Mouse (Mus musculus) cerebral cortex, adult 2 months (tissue): ENCODE data around the gene Gcdh.

Experiments used
- WGBS: fragments of 180-500 bp; shearing (Covaris S2); methylation state at CpG from one replicate; pipeline ENCODE4 v1.1.7; 2018; 5-methylcytosine and 5-hydroxymethylcytosine counted together

Gene Gcdh

DNA sequence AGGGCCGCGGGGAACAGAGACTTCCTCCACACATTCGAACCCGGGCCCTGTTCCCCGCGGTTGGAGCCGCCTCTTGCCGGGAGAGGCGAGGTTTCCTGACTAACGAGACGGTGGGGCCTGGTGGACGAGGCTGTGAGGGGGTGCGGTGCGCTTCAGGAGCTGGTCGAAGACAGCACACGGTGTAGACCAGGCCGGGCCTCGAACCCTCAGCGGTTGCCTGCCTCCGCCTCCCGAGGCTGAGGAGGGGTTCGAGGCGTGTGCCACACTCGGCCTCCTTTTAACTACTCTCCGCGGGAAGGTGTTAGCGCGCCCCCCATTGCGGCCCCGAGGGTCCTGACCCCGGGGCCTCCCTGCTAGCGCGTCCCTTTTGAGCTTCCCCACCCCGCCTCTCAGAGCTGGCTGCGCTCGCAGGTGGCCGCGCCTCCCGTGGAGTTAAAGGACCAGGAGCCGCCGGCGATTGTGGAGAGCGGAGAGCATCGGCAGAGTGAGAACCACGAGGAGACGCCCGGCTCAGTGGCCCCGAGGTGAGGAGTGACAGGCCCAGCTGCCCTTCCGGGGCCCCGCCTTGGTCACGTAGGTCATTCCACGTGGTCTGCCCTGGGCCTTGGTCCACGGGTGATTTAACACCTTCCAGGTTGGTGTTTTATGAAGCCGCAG, 21.3 kb downstream of the Gcdh start:
- 5% methylated on average over 54 of the region's 54 CpGs for WGBS

GRCm38 (mm10) chr8:84871376-84872308, 22.1 kb downstream of the Gcdh start, which contains the start of gene Syce2:
Syce2 (plus strand) TSS chr8:84872111.
- 10% methylated on average over 46 of the region's 46 CpGs for WGBS

DNA sequence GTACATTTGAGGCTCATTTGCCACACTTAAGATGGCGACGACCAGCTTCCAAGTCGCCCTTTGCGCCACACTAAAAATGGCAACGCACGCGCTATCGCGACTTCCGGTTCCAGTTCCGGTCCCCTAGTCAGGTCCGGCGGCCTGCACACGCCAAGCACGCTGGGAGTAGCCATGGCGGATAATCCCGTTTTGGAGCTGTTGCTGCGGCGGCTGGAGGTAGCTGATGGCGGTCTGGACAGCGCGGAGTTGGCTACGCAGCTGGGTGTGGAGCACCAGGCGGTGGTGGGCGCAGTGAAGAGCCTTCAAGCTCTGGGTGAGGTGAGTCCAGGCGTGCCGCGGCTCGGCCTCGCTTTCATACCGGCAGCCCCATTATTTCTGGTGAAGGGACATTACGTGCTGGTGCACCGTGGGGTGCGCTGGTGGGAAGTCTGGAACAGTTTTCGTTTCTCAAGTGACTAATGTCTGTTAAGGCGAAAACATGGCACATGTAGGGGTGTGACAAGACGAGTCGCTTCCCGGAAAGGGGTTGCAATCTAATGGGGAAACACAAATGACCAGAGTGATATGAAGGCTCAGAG, 36.8 kb downstream of the Gcdh start, which contains the start of gene Farsa:
Gene Farsa (plus strand): TSS at position 126 of the 578 bp plus-strand sequence.
- under 1% methylated on average over 39 of the region's 39 CpGs for WGBS

DNA sequence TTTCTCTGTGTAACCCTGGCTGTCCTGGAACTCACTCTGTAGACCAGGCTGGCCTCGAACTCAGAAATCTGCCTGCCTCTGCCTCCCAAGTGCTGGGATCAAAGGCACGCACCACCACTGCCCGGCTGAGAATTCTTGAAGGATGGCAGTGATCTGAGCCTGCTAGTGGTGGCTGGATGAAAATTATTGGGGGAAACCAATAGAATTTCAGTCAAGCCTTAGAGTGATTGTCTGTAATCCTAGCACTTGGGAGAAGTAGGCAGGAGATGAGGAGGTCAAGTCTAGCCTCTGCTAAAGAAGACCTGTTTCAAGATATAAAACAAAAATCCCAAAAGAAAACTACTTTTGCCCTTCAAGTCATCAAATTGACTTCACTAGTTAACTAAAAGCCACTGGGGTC, 37.3 kb downstream of the Gcdh start:
- 92% methylated on average over 3 of the region's 3 CpGs for WGBS

DNA sequence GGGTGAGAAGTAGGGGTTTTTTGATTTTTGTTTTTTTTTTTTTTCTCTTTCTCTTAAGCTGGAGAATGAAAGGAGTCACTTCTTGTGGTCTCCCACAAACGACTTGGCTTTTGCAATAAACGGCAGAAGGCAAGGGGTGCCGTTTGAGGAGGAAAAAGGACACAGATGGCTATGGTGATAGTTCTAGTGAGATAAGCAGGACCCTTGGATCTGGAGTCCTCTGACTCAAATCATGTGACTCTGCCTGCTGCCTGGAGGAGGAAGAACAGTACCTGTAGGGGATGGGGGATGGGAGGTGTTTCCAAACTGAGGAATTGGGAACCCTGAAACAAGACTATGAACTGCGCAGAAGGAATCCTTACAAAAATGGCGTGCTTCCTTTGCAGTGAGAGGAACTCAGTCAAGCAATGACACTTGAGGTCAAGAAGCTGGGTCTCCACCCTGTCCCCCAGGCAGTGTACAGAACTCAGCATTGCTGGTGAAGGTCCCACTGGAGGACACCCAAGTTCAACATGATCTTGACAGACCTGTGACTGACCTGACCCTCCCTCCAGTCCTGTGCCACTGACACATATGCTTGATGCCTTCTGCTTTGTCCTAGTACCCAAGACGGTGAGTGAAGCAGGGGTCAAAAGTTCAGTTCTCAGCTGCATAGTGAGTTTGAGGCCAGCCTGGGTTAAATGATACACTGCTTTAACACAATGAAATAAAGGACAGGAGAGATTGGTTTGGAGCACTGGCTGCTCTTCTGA, 45.9 kb downstream of the Gcdh start:
- 36% methylated on average over 6 of the region's 6 CpGs for WGBS

GRCm38 (mm10) chr8:84846722-84847572, 46.8 kb downstream of the Gcdh start, which contains the start of gene Calr:
Calr (minus strand) TSS chr8:84846934.
- WGBS = under 1% methylated on average over 55 of the region's 55 CpGs

DNA sequence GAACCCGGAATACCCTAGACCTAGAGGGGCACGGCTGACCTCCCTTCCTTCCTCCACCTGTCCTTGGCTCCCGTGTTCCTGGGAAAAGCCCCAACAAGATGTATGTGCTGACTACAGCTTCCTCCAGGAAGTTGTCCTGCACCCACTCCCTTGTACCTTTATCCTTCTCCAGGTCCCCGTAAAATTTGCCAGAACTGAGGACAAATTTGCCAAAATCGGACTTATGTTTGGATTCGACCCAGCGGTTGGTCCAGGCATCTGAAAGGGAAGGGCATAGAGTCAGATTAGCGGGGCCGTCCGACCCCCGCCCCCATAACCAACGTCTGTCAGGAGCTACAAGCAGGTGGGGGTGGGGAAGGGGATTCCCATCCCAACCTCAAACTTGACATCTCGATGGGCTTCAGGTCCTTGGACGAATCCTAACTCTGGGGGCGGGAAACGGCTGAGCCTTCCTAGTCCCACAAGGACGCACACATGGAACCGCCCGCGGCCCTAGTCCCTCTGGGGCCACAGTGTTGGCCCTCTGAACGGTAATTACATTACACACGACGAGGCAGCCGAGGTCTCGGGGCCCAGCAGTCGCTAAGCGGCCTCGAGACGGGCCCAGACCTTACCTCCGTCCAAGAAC, 47.5 kb downstream of the Gcdh start:
- under 1% methylated on average over 30 of the region's 30 CpGs for WGBS

GRCm38 (mm10) chr8:84845355-84846093, 48.2 kb downstream of the Gcdh start:
- 5% methylated on average over 12 of the region's 12 CpGs for WGBS

DNA sequence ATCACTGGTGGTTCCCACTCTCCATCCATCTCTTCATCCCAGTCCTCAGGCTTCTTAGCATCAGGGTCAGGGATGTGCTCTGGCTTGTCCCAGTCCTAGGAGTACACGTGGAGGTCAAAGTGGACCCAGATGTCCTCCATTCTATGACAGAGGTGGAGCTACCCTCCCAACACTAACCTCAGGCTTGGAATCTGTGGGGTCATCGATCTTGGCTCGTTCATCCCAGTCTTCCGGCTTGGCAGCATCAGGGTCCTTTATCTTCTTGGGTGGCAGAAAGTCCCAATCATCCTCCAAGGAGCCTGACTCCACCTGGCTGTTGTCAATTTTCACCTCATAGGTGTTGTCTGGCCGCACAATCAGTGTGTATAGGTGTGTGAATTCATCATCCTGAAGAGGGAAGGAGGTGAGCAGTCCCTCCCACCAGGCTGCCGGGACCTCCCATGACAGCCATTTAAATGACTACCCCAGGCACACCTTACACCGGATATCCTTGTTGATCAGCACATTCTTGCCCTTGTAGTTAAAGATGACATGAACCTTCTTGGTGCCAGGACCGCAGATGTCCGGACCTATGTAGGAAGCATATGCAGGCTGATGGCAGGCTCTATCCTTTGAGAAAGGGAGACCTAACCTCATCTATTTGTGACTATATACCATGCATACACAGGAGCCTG, 49.2 kb downstream of the Gcdh start:
- WGBS = 66% methylated on average over 9 of the region's 9 CpGs

DNA sequence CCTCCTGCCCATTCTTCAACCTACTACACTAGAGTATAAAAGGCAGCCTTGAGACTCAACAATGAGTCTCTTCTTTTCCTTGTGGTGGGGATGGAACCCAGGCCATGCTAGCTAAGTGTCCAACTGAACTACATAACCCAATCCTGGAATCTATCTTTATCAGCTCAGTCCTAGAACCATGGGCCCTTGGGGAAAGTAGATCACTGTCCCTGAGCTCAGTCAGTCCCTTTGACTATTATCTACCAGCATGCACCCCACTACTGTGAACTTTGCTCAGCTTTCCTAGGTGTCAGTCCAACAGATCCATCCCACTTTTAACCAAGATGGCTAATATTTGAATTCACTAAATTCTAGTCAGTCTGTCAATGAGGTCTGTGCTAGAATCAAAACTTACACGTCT, 52.2 kb downstream of the Gcdh start:
- 60% methylated on average over 1 of the region's 1 CpGs for WGBS

DNA sequence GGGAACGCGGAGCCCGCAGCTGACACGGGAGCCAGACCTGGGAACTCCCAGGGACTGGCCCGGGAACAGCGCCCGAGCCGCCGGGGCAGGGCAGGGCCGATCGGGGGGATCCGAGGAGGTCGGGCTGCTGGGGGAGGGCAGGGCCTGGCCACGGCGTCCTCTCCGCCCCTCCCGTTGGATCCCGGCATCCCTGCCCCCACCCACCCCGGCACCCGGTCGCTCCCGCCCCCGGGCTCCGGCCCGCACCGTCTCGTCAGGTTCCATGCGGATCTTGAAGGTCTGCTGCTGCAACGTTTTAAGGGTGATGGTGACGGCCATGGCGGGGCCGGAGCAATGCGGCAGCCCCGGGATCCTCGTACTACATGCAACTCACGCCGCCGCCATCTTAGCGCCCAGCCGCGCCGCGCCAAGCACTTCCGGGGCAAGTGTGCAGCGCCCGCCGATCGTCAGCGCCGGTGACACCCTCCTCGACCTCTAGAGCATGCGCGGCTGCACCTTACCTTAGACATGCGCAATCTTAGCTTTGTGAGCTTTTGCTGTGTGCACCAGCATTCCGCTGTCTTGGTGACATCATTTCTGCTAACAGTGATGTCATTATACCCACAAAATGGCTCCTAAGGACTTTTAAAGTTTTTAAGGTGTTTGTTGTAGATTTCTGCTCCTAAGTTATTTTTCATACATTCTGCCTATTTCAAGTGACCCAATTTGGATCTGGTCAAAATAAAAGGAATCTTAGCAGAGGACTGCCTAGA, 53.3 kb downstream of the Gcdh start, which contains the start of gene Rad23a:
Gene Rad23a (minus strand): TSS at position 418 of the 752 bp plus-strand sequence.
- WGBS = under 1% methylated on average over 55 of the region's 55 CpGs

DNA sequence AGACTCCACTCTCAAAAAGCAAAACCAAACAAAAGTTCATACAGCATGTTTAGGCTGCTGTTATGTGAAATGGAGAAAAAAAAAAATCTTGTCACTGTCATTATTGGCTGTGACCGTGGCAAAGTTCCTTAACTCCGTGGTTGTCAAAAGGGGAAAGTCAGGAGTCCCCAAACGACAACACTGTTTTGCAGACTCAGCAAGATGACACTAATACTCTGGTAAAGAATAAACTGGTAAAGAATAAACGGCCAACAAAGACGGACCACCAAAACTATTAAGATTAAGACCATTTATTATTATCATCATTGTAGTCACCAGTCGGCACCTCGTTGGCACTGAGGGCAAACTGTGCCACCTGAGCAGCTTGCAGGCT, 53.9 kb downstream of the Gcdh start:
- WGBS = under 1% methylated on average over 7 of the region's 7 CpGs

GRCm38 (mm10) chr8:84839411-84839810, 54.3 kb downstream of the Gcdh start:
- 82% methylated on average over 2 of the region's 2 CpGs for WGBS

- WGBS = 75% methylated on average over 5 of the region's 5 CpGs
Observed at GRCm38 (mm10) chr8:84838513-84838912, 55.2 kb downstream of the Gcdh start.

DNA sequence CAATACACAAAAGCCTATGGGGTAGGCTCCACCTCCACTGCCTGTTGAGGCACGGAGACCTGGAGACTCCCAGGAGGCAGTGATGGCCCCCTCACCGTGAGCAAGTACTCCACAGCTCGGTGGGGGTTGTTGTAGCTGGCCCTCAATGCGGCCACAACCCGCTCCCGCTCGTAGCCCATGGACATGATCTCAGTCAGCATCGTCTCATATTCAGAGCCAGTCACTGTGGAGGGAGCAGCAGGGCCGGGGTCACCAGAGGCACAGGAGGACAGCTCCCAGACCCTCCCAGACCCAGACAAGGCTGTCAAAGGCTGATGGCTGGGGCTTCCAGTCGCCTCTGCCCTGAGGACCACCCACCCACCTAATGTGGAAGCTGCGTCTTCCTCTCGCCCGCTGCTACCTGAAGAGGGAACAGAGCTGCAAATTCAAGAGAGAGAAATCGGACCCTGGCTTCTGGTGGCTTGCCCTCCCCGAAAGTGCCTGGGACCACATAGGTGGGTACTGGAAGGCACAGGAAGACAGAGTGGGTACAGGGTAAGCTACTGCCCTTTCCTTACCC, 55.7 kb downstream of the Gcdh start:
- WGBS = 87% methylated on average over 15 of the region's 15 CpGs

DNA sequence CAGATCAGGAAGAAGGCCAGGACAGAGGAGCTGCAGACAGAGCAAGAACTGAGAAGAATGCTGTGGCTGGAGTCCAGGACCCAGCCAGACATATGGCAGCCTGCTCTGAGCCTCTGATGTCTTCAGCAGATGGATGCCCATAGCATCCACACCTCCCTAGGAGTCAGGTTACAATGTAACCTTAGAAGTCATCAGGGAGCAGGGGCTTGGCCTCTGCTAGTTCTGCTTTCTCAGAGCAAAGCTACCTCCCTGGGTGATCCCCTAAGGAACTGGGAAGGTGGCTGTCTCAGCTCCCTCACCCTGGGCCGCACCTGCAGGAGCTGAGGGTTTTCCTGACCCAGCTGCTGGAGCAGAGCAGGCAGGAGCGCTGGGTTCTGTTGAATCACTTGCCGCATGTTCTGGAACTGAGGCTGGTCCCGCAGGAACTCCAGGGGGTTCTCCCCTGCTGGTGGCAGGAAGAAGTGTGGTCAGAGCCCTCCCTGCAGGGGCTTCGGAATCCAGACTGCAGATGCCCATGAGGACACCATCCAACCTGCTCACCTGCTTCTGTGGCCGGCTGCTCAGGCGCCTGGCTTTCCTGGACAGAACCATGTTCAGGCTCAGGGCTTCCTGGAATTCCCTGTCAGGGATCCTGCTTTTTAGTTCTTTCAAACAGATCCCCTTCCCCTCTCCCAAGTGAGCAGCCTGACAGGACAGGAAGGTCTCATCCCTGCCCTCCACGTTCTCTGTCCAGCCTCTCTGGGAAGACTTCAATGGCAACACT, 56.4 kb downstream of the Gcdh start:
- WGBS = 72% methylated on average over 8 of the region's 8 CpGs
